Mouse (Mus musculus): Measurements from ENCODE around the gene Mthfsd. TPM values are rescaled to one million over a fixed set of nuclear protein-coding genes. Genes with fewer than 3 reads are reported as not detected.

Mthfsd gene
- polyA plus RNA-seq, 1 experiment from 2014 or later, result 81.1 TPM

GRCm38 (mm10) chr8:121124547-121125239 lies 16.5 kb upstream of the Mthfsd start:
- H3K4me1 ChIP-seq (ENCODE audit: insufficient read depth, low read length), result peaks cover 79% of the 10 kb centered on the region
- H3K9ac ChIP-seq (replicated peaks; ENCODE audit: low read length), result peak overlapping the region; percentile 63; the same call in 1 of the 2 replicates
- H3K27me3 ChIP-seq (ENCODE audit: insufficient read depth, low read length), result peaks cover 59% of the 10 kb centered on the region
- H3K4me2 ChIP-seq (replicated peaks; ENCODE audit: low read depth, low read length), result peak overlapping the region; percentile 69
- peak overlapping the region; percentile 48 for H3K4me3 ChIP-seq (ENCODE audit: low read length)
- peaks cover 21% of the 10 kb centered on the region; the same call in 1 of the 2 replicates for H3K36me3 ChIP-seq (ENCODE audit: insufficient read depth, low read length)
- ATAC-seq (ENCODE audit: low FRiP score, low TSS enrichment), result peak; percentile 66
- peak overlapping the region; percentile 95 for H3K27ac ChIP-seq (ENCODE audit: low read length)
- peaks cover 2% of the 10 kb centered on the region; the same call in 1 of the 2 replicates for H3K9me3 ChIP-seq (ENCODE audit: low read length)
- WGBS, result 3% methylated on average over 17 of the region's 17 CpGs

- Histone ChIP-seq H3K36me3 (ENCODE audit: insufficient read depth, low read length) (peaks cover 21% of the 10 kb centered on the region; the same call in 1 of the 2 replicates), H3K9me3 (ENCODE audit: low read length) (peaks cover 2% of the 10 kb centered on the region; the same call in 1 of the 2 replicates), H3K4me1 (ENCODE audit: insufficient read depth, low read length) (peaks cover 64% of the 10 kb centered on the region), H3K4me3 (ENCODE audit: low read length) (no peak overlapping the region), H3K27me3 (ENCODE audit: insufficient read depth, low read length) (peaks cover 44% of the 10 kb centered on the region), H3K27ac (ENCODE audit: low read length) (0 out of 2 replicates have a peak overlapping the region, but pooled peaks have one; percentile 8), H3K4me2 (replicated peaks; ENCODE audit: low read depth, low read length) (peak overlapping the region; percentile 56; the same call in 1 of the 2 replicates), H3K9ac (replicated peaks; ENCODE audit: low read length) (no peak overlapping the region)
- no peak for ATAC-seq (ENCODE audit: low FRiP score, low TSS enrichment)
- WGBS, result 77% methylated on average over 2 of the region's 2 CpGs
Measured at GRCm38 (mm10) chr8:121123113-121123512, 14.9 kb upstream of the Mthfsd start.

- peak overlapping the region; percentile 80 for H3K9ac ChIP-seq (replicated peaks; ENCODE audit: low read length)
- H3K4me2 ChIP-seq (replicated peaks; ENCODE audit: low read depth, low read length), result peak overlapping the region; percentile 56
- no peak for ATAC-seq (ENCODE audit: low FRiP score, low TSS enrichment)
- peaks cover 2% of the 10 kb centered on the region; the same call in 1 of the 2 replicates for H3K9me3 ChIP-seq (ENCODE audit: low read length)
- H3K36me3 ChIP-seq (ENCODE audit: insufficient read depth, low read length), result peaks cover 21% of the 10 kb centered on the region; the same call in 1 of the 2 replicates
- H3K4me1 ChIP-seq (ENCODE audit: insufficient read depth, low read length), result peaks cover 59% of the 10 kb centered on the region
- peaks cover 43% of the 10 kb centered on the region for H3K27me3 ChIP-seq (ENCODE audit: insufficient read depth, low read length)
- H3K4me3 ChIP-seq (ENCODE audit: low read length), result peak overlapping the region; percentile 70
- WGBS, result 30% methylated on average over 7 of the region's 7 CpGs
- peak overlapping the region; percentile 40 for H3K27ac ChIP-seq (ENCODE audit: low read length)
Measured at GRCm38 (mm10) chr8:121122368-121122767, 14.2 kb upstream of the Mthfsd start.

- no peak for ATAC-seq (ENCODE audit: low FRiP score, low TSS enrichment)
- peaks cover 2% of the 10 kb centered on the region; the same call in 1 of the 2 replicates for H3K9me3 ChIP-seq (ENCODE audit: low read length)
- peak overlapping the region; percentile 40 for H3K27ac ChIP-seq (ENCODE audit: low read length)
- peak overlapping the region; percentile 56 for H3K4me2 ChIP-seq (replicated peaks; ENCODE audit: low read depth, low read length)
- peak overlapping the region; percentile 70 for H3K4me3 ChIP-seq (ENCODE audit: low read length)
- WGBS, result 28% methylated on average over 8 of the region's 8 CpGs
- peaks cover 37% of the 10 kb centered on the region for H3K27me3 ChIP-seq (ENCODE audit: insufficient read depth, low read length)
- peaks cover 52% of the 10 kb centered on the region for H3K4me1 ChIP-seq (ENCODE audit: insufficient read depth, low read length)
- peak overlapping the region; percentile 80 for H3K9ac ChIP-seq (replicated peaks; ENCODE audit: low read length)
- H3K36me3 ChIP-seq (ENCODE audit: insufficient read depth, low read length), result peaks cover 21% of the 10 kb centered on the region; the same call in 1 of the 2 replicates
Measured at GRCm38 (mm10) chr8:121121704-121122103, 13.5 kb upstream of the Mthfsd start.

- peaks cover 21% of the 10 kb centered on the region; the same call in 1 of the 2 replicates for H3K36me3 ChIP-seq (ENCODE audit: insufficient read depth, low read length)
- H3K9me3 ChIP-seq (ENCODE audit: low read length), result peaks cover 2% of the 10 kb centered on the region; the same call in 1 of the 2 replicates
- H3K4me3 ChIP-seq (ENCODE audit: low read length), result peak overlapping the region; percentile 70
- H3K4me2 ChIP-seq (replicated peaks; ENCODE audit: low read depth, low read length), result peak overlapping the region; percentile 56
- peak overlapping the region; percentile 79 for H3K27ac ChIP-seq (ENCODE audit: low read length)
- 14% methylated on average over 17 of the region's 17 CpGs for WGBS
- no peak for ATAC-seq (ENCODE audit: low FRiP score, low TSS enrichment)
- peak overlapping the region; percentile 80 for H3K9ac ChIP-seq (replicated peaks; ENCODE audit: low read length)
- peaks cover 27% of the 10 kb centered on the region for H3K27me3 ChIP-seq (ENCODE audit: insufficient read depth, low read length)
- peaks cover 42% of the 10 kb centered on the region for H3K4me1 ChIP-seq (ENCODE audit: insufficient read depth, low read length)
Measured at GRCm38 (mm10) chr8:121120456-121121419, 12.5 kb upstream of the Mthfsd start.

- Histone ChIP-seq H3K27me3 (ENCODE audit: insufficient read depth, low read length) (peaks cover 28% of the 10 kb centered on the region), H3K4me2 (replicated peaks; ENCODE audit: low read depth, low read length) (peak overlapping the region; percentile 56), H3K27ac (ENCODE audit: low read length) (peak overlapping the region; percentile 79), H3K4me1 (ENCODE audit: insufficient read depth, low read length) (peaks cover 42% of the 10 kb centered on the region), H3K9me3 (ENCODE audit: low read length) (peaks cover 2% of the 10 kb centered on the region; the same call in 1 of the 2 replicates), H3K4me3 (ENCODE audit: low read length) (peak overlapping the region; percentile 70), H3K9ac (replicated peaks; ENCODE audit: low read length) (peak overlapping the region; percentile 80), H3K36me3 (ENCODE audit: insufficient read depth, low read length) (peaks cover 21% of the 10 kb centered on the region; the same call in 1 of the 2 replicates)
- WGBS, result 8% methylated on average over 12 of the region's 12 CpGs
- no peak for ATAC-seq (ENCODE audit: low FRiP score, low TSS enrichment)
Measured at GRCm38 (mm10) chr8:121119635-121120455, 11.7 kb upstream of the Mthfsd start.

GRCm38 (mm10) chr8:121118634-121119420 lies 10.6 kb upstream of the Mthfsd start:
- Histone ChIP-seq H3K9ac (replicated peaks; ENCODE audit: low read length) (peak overlapping the region; percentile 89), H3K36me3 (ENCODE audit: insufficient read depth, low read length) (peaks cover 17% of the 10 kb centered on the region; the same call in 1 of the 2 replicates), H3K4me3 (ENCODE audit: low read length) (peak overlapping the region; percentile 70), H3K4me1 (ENCODE audit: insufficient read depth, low read length) (peaks cover 38% of the 10 kb centered on the region), H3K27ac (ENCODE audit: low read length) (peak overlapping the region; percentile 94), H3K9me3 (ENCODE audit: low read length) (no peaks in the 10 kb centered on the region), H3K27me3 (ENCODE audit: insufficient read depth, low read length) (peaks cover 28% of the 10 kb centered on the region), H3K4me2 (replicated peaks; ENCODE audit: low read depth, low read length) (peak overlapping the region; percentile 56)
- 3% methylated on average over 18 of the region's 18 CpGs for WGBS
- ATAC-seq (ENCODE audit: low FRiP score, low TSS enrichment), result no peak

- WGBS, result under 1% methylated on average over 28 of the region's 28 CpGs
- Histone ChIP-seq H3K27me3 (ENCODE audit: insufficient read depth, low read length) (peaks cover 27% of the 10 kb centered on the region), H3K36me3 (ENCODE audit: insufficient read depth, low read length) (peaks cover 16% of the 10 kb centered on the region; the same call in 1 of the 2 replicates), H3K4me2 (replicated peaks; ENCODE audit: low read depth, low read length) (peak overlapping the region; percentile 56), H3K9me3 (ENCODE audit: low read length) (no peaks in the 10 kb centered on the region), H3K27ac (ENCODE audit: low read length) (peak overlapping the region; percentile 94), H3K9ac (replicated peaks; ENCODE audit: low read length) (peak overlapping the region; percentile 89), H3K4me1 (ENCODE audit: insufficient read depth, low read length) (peaks cover 36% of the 10 kb centered on the region), H3K4me3 (ENCODE audit: low read length) (peak overlapping the region; percentile 70)
- no peak for ATAC-seq (ENCODE audit: low FRiP score, low TSS enrichment)
Measured at GRCm38 (mm10) chr8:121117906-121118305, 9.7 kb upstream of the Mthfsd start.
